Mouse (Mus musculus): ENCODE measurements around the gene Ncl. TPM values are rescaled to one million over a fixed set of nuclear protein-coding genes. Genes with fewer than 3 reads are reported as not detected.

The Ncl gene
- polyA plus RNA-seq, 1 experiment from 2014 or later = 342 TPM

DNA sequence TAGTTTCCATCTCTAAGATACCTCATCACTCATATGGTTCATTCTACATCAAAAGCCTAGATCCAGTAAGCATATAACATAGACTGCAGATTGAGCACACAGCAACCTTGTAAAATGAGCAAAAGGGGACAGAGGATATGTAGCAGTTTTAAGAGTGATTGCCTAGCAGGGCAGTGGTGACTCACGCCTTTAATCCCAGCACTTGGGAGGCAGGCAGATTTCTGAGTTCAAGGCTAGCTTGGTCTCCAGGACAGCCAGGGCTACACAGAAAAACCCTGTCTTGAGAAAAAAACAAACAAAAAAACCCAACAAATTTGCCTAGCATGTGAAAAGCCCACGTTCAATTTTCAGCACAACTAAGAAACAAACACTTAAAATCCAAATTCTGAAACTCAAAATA, 5.0 kb downstream of the Ncl start:
- WGBS = 89% methylated on average over 2 of the region's 2 CpGs
- peaks cover 26% of the 10 kb centered on the region for H3K36me3 ChIP-seq (ENCODE audit: control insufficient read depth, insufficient read depth, low read length)
- no peak for ATAC-seq (ENCODE audit: low FRiP score)
- H3K9ac ChIP-seq (ENCODE audit: low read depth, low read length) = no peak overlapping the region
- no peak overlapping the region for H3K4me3 ChIP-seq (ENCODE audit: low read depth, low read length)
- 0 out of 2 replicates have a peak, but pooled peaks cover 2% of the 10 kb centered on the region for H3K4me1 ChIP-seq (replicated peaks; ENCODE audit: control insufficient read depth, insufficient read depth, low read length)
- H3K27me3 ChIP-seq (ENCODE audit: control insufficient read depth, insufficient read depth, low read length) = no peaks in the 10 kb centered on the region
- no peak overlapping the region for H3K27ac ChIP-seq (ENCODE audit: low read depth, low read length)
- no peak for DNase-seq (ENCODE audit: low spot score)
- H3K4me2 ChIP-seq (replicated peaks; ENCODE audit: low read depth, low read length) = no peak overlapping the region
- H3K9me3 ChIP-seq (ENCODE audit: control insufficient read depth, low read length) = no peaks in the 10 kb centered on the region

DNA sequence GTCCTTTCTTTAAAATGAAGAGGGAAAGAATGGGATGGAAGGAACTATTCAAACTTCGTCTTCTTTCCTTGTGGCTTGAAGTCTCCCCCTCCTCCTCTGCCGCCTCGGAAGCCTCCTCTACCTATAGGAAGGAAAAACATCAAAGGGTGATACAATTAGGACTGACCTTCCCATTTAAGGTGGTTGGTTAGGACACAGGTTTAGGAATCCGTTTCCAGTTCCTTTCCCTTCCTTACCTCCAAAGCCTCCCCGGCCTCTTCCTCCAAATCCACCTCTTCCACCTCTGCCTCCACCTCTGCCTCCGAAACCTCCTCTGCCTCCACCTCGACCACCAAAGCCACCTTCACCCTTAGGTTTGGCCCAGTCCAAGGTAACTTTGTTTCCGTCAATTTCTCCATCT, 8.6 kb downstream of the Ncl start:
- Histone ChIP-seq H3K36me3 (ENCODE audit: control insufficient read depth, insufficient read depth, low read length) (peaks cover 17% of the 10 kb centered on the region), H3K4me1 (replicated peaks; ENCODE audit: control insufficient read depth, insufficient read depth, low read length) (no peaks in the 10 kb centered on the region), H3K9me3 (ENCODE audit: control insufficient read depth, low read length) (no peaks in the 10 kb centered on the region), H3K4me3 (ENCODE audit: low read depth, low read length) (no peak overlapping the region), H3K27me3 (ENCODE audit: control insufficient read depth, insufficient read depth, low read length) (no peaks in the 10 kb centered on the region), H3K9ac (ENCODE audit: low read depth, low read length) (no peak overlapping the region), H3K4me2 (replicated peaks; ENCODE audit: low read depth, low read length) (no peak overlapping the region), H3K27ac (ENCODE audit: low read depth, low read length) (no peak overlapping the region)
- ATAC-seq (ENCODE audit: low FRiP score) = no peak
- WGBS = 91% methylated on average over 8 of the region's 8 CpGs
- DNase-seq (ENCODE audit: low spot score) = no peak

DNA sequence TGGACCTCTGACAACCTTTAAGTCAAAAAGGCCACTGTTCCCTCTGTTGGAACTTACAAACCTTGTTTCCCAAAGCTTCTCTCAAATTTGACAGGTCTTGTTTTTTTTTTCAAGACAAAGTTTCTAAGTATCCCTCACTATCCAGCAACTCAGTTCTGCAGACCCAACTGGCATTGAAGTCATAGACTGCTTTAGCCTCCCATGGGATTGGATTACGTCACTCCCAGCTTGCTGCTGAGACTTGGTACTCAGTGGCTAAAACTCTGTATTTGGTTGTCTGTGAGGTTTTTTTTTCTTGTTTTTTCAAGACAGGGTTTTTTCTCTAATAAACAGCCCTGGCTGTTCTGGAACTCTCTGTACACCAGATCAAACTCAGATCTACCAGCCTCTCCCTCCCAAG, 9.5 kb downstream of the Ncl start:
- 82% methylated on average over 1 of the region's 1 CpGs for WGBS
- Histone ChIP-seq H3K9me3 (ENCODE audit: control insufficient read depth, low read length) (no peaks in the 10 kb centered on the region), H3K4me2 (replicated peaks; ENCODE audit: low read depth, low read length) (no peak overlapping the region), H3K27me3 (ENCODE audit: control insufficient read depth, insufficient read depth, low read length) (no peaks in the 10 kb centered on the region), H3K4me3 (ENCODE audit: low read depth, low read length) (no peak overlapping the region), H3K4me1 (replicated peaks; ENCODE audit: control insufficient read depth, insufficient read depth, low read length) (no peaks in the 10 kb centered on the region), H3K9ac (ENCODE audit: low read depth, low read length) (no peak overlapping the region), H3K36me3 (ENCODE audit: control insufficient read depth, insufficient read depth, low read length) (peaks cover 17% of the 10 kb centered on the region), H3K27ac (ENCODE audit: low read depth, low read length) (no peak overlapping the region)
- DNase-seq (ENCODE audit: low spot score) = no peak
- no peak for ATAC-seq (ENCODE audit: low FRiP score)

DNA sequence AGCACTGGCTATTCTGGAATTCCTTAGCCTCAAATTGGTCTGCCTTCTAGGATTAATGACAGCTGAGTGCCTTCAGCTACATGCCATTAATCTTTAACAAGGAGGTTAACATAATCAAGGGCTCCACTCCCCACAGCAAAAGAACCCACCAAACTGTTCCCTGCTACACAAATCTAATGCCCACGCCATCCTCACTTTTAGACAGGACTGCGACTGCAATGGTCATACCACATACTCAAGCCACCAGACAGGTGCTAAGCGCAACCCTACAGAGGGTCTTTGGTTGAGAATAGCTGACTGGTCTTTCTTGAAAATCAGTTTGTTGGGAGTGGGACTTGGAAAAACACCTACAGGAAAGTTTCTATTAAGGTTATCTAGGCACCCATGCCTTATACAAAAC, 10.0 kb downstream of the Ncl start:
- WGBS = 93% methylated on average over 3 of the region's 3 CpGs
- Histone ChIP-seq H3K9me3 (ENCODE audit: control insufficient read depth, low read length) (no peaks in the 10 kb centered on the region), H3K4me1 (replicated peaks; ENCODE audit: control insufficient read depth, insufficient read depth, low read length) (no peaks in the 10 kb centered on the region), H3K36me3 (ENCODE audit: control insufficient read depth, insufficient read depth, low read length) (peaks cover 17% of the 10 kb centered on the region), H3K4me3 (ENCODE audit: low read depth, low read length) (no peak overlapping the region), H3K4me2 (replicated peaks; ENCODE audit: low read depth, low read length) (no peak overlapping the region), H3K27ac (ENCODE audit: low read depth, low read length) (no peak overlapping the region), H3K9ac (ENCODE audit: low read depth, low read length) (no peak overlapping the region), H3K27me3 (ENCODE audit: control insufficient read depth, insufficient read depth, low read length) (no peaks in the 10 kb centered on the region)
- ATAC-seq (ENCODE audit: low FRiP score) (no peak), DNase-seq (ENCODE audit: low spot score) (no peak)

DNA sequence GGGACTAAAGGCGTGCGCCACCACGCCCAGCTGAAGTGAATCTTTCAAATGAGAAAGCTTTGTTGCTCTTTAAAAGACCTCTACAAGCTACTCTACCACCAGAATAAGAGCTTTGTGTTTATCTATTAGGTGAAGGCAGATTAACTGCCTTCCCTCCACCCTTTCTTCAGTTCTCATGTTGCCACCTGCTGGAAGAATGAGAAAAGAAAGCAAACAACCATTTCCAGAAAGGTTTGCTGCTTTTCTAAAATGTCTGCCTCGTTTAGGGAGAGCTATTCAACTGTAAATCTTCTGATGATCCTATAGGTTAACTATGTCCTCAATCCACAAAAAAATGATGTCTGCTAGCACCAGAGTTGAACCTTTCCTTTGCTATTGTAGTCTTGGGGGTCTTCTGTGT, 10.4 kb downstream of the Ncl start:
- Histone ChIP-seq H3K27ac (ENCODE audit: low read depth, low read length) (no peak overlapping the region), H3K9ac (ENCODE audit: low read depth, low read length) (no peak overlapping the region), H3K4me1 (replicated peaks; ENCODE audit: control insufficient read depth, insufficient read depth, low read length) (no peaks in the 10 kb centered on the region), H3K27me3 (ENCODE audit: control insufficient read depth, insufficient read depth, low read length) (no peaks in the 10 kb centered on the region), H3K4me3 (ENCODE audit: low read depth, low read length) (no peak overlapping the region), H3K4me2 (replicated peaks; ENCODE audit: low read depth, low read length) (no peak overlapping the region), H3K9me3 (ENCODE audit: control insufficient read depth, low read length) (no peaks in the 10 kb centered on the region), H3K36me3 (ENCODE audit: control insufficient read depth, insufficient read depth, low read length) (peaks cover 17% of the 10 kb centered on the region)
- ATAC-seq (ENCODE audit: low FRiP score) (no peak), DNase-seq (ENCODE audit: low spot score) (no peak)
- WGBS = 78% methylated on average over 4 of the region's 4 CpGs

DNA sequence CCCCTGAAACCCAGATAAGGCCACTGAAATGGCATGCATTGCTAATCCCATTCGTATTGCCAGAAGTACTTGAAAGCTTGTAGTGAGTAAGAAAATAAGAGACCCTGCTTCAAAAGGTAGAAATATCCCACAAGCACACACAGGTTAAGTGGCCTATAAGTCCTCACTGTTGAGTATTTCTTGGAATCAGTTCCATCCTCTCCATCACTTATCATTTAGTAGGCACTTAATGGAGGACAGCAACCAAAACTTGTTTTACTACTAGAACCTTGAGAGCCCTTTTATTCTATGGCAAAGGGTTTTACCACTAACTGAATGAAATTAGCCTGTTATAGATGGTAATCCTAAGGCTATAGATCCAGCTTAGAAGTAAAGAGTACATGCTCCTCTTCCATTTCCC, 11.1 kb downstream of the Ncl start:
- Histone ChIP-seq H3K27me3 (ENCODE audit: control insufficient read depth, insufficient read depth, low read length) (no peaks in the 10 kb centered on the region), H3K27ac (ENCODE audit: low read depth, low read length) (no peak overlapping the region), H3K4me3 (ENCODE audit: low read depth, low read length) (no peak overlapping the region), H3K9me3 (ENCODE audit: control insufficient read depth, low read length) (no peaks in the 10 kb centered on the region), H3K9ac (ENCODE audit: low read depth, low read length) (no peak overlapping the region), H3K4me2 (replicated peaks; ENCODE audit: low read depth, low read length) (no peak overlapping the region), H3K4me1 (replicated peaks; ENCODE audit: control insufficient read depth, insufficient read depth, low read length) (no peaks in the 10 kb centered on the region), H3K36me3 (ENCODE audit: control insufficient read depth, insufficient read depth, low read length) (peaks cover 15% of the 10 kb centered on the region)
- ATAC-seq (ENCODE audit: low FRiP score) (no peak), DNase-seq (ENCODE audit: low spot score) (no peak)
- WGBS = 58% methylated on average over 1 of the region's 1 CpGs

DNA sequence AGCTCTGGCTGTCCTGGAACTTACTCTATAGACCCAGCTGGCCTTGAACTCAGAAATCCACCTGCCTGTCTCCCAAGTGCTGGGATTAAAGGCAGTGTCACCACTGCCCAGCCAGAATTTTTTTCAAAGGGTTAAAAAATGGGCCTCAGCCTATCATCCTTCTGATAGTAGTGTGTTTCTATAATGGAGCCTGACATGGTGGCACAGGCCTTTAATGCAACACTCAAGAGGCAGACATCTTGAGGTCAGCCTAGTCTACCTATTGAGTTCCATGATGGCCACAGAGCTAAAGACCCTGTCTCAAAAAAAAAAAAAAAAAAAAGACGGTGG, 11.5 kb downstream of the Ncl start:
- Histone ChIP-seq H3K4me2 (replicated peaks; ENCODE audit: low read depth, low read length) (no peak overlapping the region), H3K4me1 (replicated peaks; ENCODE audit: control insufficient read depth, insufficient read depth, low read length) (no peaks in the 10 kb centered on the region), H3K4me3 (ENCODE audit: low read depth, low read length) (no peak overlapping the region), H3K27me3 (ENCODE audit: control insufficient read depth, insufficient read depth, low read length) (no peaks in the 10 kb centered on the region), H3K9me3 (ENCODE audit: control insufficient read depth, low read length) (no peaks in the 10 kb centered on the region), H3K36me3 (ENCODE audit: control insufficient read depth, insufficient read depth, low read length) (peaks cover 15% of the 10 kb centered on the region), H3K27ac (ENCODE audit: low read depth, low read length) (no peak overlapping the region), H3K9ac (ENCODE audit: low read depth, low read length) (no peak overlapping the region)
- WGBS = 63% methylated on average over 1 of the region's 1 CpGs
- ATAC-seq (ENCODE audit: low FRiP score) (no peak), DNase-seq (ENCODE audit: low spot score) (no peak)

DNA sequence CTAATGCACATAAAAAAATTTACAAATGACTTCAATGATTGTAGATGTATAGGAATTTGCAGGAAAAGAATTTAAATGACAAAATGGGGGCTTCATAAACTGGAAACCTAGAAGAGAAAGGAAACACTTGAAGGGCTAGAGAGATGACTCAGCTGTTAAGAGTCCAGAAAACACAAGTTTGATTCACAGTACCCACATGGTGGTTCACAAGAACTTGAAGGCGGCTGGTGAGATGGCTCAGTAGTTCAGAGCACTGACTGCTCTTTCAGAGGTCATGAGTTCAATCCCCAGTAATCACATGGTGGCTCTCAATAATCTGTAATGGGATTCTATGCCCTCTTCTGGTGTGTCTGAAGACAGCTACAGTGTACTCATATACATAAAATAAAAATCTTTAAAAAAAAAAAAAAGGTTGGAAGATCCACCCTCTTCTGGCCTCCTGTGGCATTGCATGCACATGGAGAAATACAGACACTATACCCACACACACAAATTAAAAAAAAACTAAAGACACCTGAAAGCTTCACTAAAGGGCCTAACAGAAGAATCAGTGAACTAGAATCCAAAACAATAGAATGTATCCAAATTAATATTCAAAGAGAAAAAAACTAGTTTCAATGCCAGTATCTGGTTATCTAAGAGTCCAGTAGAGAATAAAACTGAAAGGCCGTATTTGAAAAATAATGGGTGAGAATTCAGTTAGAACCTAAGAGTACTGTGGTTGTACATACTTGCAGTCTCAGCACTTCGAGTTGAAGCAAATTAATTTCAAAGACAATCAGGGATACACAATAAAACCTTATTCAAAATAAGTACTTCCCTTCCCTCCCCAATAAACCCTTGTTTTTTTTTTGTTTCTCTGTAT, 12.1 kb downstream of the Ncl start:
- Histone ChIP-seq H3K4me2 (replicated peaks; ENCODE audit: low read depth, low read length) (no peak overlapping the region), H3K9ac (ENCODE audit: low read depth, low read length) (no peak overlapping the region), H3K9me3 (ENCODE audit: control insufficient read depth, low read length) (no peaks in the 10 kb centered on the region), H3K4me1 (replicated peaks; ENCODE audit: control insufficient read depth, insufficient read depth, low read length) (no peaks in the 10 kb centered on the region), H3K36me3 (ENCODE audit: control insufficient read depth, insufficient read depth, low read length) (peaks cover 15% of the 10 kb centered on the region), H3K4me3 (ENCODE audit: low read depth, low read length) (no peak overlapping the region), H3K27ac (ENCODE audit: low read depth, low read length) (no peak overlapping the region), H3K27me3 (ENCODE audit: control insufficient read depth, insufficient read depth, low read length) (no peaks in the 10 kb centered on the region)
- no peak for ATAC-seq (ENCODE audit: low FRiP score)
- 88% methylated on average over 3 of the region's 3 CpGs for WGBS
- no peak for DNase-seq (ENCODE audit: low spot score)

DNA sequence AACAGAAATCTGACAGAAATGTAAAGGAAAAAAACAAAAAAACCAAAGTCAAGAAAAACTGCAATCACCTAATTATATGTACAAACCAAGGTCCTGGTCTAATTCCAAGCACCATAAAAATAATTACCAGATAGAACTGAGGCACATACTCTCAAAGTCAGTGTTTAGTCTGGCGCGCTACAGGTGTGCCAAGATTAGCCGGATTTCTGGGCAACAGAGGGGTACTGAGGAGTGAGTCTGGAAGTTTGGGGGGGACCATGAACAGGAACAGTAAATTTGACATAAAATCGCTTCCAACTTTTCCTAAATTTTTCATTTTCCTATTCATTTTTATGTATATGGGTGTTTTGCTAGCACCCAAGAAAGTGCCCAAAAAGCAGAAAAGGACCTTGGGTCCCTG, 13.2 kb downstream of the Ncl start:
- Histone ChIP-seq H3K9ac (ENCODE audit: low read depth, low read length) (no peak overlapping the region), H3K9me3 (ENCODE audit: control insufficient read depth, low read length) (no peaks in the 10 kb centered on the region), H3K4me1 (replicated peaks; ENCODE audit: control insufficient read depth, insufficient read depth, low read length) (no peaks in the 10 kb centered on the region), H3K4me3 (ENCODE audit: low read depth, low read length) (no peak overlapping the region), H3K27me3 (ENCODE audit: control insufficient read depth, insufficient read depth, low read length) (no peaks in the 10 kb centered on the region), H3K27ac (ENCODE audit: low read depth, low read length) (no peak overlapping the region), H3K4me2 (replicated peaks; ENCODE audit: low read depth, low read length) (no peak overlapping the region), H3K36me3 (ENCODE audit: control insufficient read depth, insufficient read depth, low read length) (peaks cover 8% of the 10 kb centered on the region)
- ATAC-seq (ENCODE audit: low FRiP score) (no peak), DNase-seq (ENCODE audit: low spot score) (no peak)
- WGBS = 95% methylated on average over 4 of the region's 4 CpGs
